Mouse (Mus musculus) midbrain, embryonic 14.5 days (tissue): ENCODE measurements at regions not wholly inside any gene's neighbourhood (a gene's known extent, or its start where the extent isn't known, plus 50 kb on each side); places are given as distances from the start of the nearest gene placed in this dataset.

Source experiments
- ATAC-seq: fragments of 200-750 bp; cut with Nextera tagmentation; 2 replicates; pipeline ENCODE4 v1.8.0; 2017; ENCODE audit warnings: moderate number of reproducible peaks, moderate library complexity; ENCODE audit not compliant: low FRiP score, low TSS enrichment
- DNase-seq: peaks from one replicate; pipeline ENCODE4 v3.0.0-alpha.2; 2015
- H3K27ac ChIP-seq: fragments of 300-500 bp; sonication (generic); replicated peaks from 2 replicates; pipeline ENCODE4 v1.5.1; 2014; ENCODE audit warnings: mild to moderate bottlenecking, low read depth, low read length, moderate library complexity
- H3K27me3 ChIP-seq: fragments of 300-500 bp; sonication (generic); 2 replicates; pipeline ENCODE4 v1.6.1; 2014; ENCODE audit warnings: low read length, control low read depth, mixed read lengths; ENCODE audit not compliant: control insufficient read depth, insufficient read depth
- H3K36me3 ChIP-seq: fragments of 300-500 bp; sonication (generic); 2 replicates; pipeline ENCODE4 v1.6.1; 2014; ENCODE audit warnings: low read length, control low read depth; ENCODE audit not compliant: control insufficient read depth, insufficient read depth
- H3K4me1 ChIP-seq: fragments of 300-500 bp; sonication (generic); 2 replicates; pipeline ENCODE4 v1.6.1; 2014; ENCODE audit warnings: mild to moderate bottlenecking, antibody characterized with exemption, low read length, control low read depth; ENCODE audit not compliant: control insufficient read depth, insufficient read depth
- H3K4me2 ChIP-seq: fragments of 300-500 bp; sonication (generic); 2 replicates; pipeline ENCODE4 v1.6.1; 2014; ENCODE audit warnings: mild to moderate bottlenecking, low read length, moderate library complexity
- H3K4me3 ChIP-seq: fragments of 300-500 bp; sonication (generic); replicated peaks from 2 replicates; pipeline ENCODE4 v1.5.1; 2014; ENCODE audit warnings: low read depth, low read length
- H3K9ac ChIP-seq: fragments of 300-500 bp; sonication (generic); replicated peaks from 2 replicates; pipeline ENCODE4 v1.6.1; 2014; ENCODE audit warnings: mild to moderate bottlenecking, low read length, moderate library complexity
- H3K9me3 ChIP-seq: fragments of 300-500 bp; sonication (generic); 2 replicates; pipeline ENCODE4 v1.6.1; 2016; ENCODE audit warnings: low read length, control low read depth, mixed read lengths; ENCODE audit not compliant: control insufficient read depth
- WGBS: fragments of 180-500 bp; shearing (Covaris S2); extraction: QIAGEN DNeasy Blood & Tissue Kit; methylation state at CpG from one replicate; pipeline ENCODE4 v1.1.7; 2014; 5-methylcytosine and 5-hydroxymethylcytosine counted together

DNA sequence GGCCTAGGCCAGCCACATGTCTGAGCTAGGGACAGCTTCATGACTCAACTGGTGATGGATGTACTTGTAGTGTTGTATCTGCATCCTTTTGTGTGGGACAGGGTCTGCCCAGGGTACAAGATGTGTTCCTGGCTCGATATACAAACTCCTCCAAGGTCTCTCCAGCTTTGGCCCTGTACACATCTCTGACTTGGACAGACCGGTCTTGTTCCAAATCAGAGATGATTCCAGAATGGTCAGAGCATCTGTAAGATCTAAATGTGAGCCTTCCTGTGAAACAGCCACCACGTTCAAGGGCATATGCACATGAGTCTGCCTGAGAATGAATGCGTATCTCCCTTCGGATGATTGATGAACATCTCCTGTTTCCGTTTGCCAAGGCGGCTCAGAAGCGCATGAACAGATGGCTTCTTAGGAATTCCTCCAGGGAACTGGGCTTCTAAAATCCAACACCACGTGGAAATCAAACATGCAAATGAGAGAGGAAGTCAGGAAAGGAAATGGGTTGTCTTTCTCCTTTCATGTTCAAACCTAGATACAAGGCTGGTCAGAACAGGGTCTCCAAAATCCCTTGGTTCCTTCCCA is 172.7 kb upstream of the Fstl4 start:
- no peaks in the 10 kb centered on the region for H3K36me3 ChIP-seq
- H3K4me2 ChIP-seq: no peak overlapping the region
- H3K9me3 ChIP-seq: no peaks in the 10 kb centered on the region
- 79% methylated on average over 9 of the region's 9 CpGs for WGBS
- no peaks in the 10 kb centered on the region for H3K4me1 ChIP-seq
- no peak overlapping the region for H3K4me3 ChIP-seq
- no peaks in the 10 kb centered on the region for H3K27me3 ChIP-seq
- no peak for DNase-seq
- ATAC-seq: no peak
- H3K9ac ChIP-seq: no peak overlapping the region
- no peak overlapping the region for H3K27ac ChIP-seq

- H3K4me1 ChIP-seq: no peaks in the 10 kb centered on the region
- ATAC-seq: no peak
- DNase-seq: no peak
These were observed 170.3 kb upstream of the Fstl4 start for GRCm38 (mm10) chr11:52594092-52594491.

GRCm38 (mm10) chr11:52601196-52601595 is 163.2 kb upstream of the Fstl4 start:
- 85% methylated on average over 6 of the region's 6 CpGs for WGBS
- H3K4me2 ChIP-seq: no peak overlapping the region
- no peaks in the 10 kb centered on the region for H3K27me3 ChIP-seq
- no peak overlapping the region for H3K4me3 ChIP-seq
- DNase-seq (no peak), ATAC-seq (no peak)
- no peaks in the 10 kb centered on the region for H3K4me1 ChIP-seq
- H3K9ac ChIP-seq: no peak overlapping the region
- 0 out of 2 replicates have a peak, but pooled peaks cover 5% of the 10 kb centered on the region for H3K9me3 ChIP-seq
- no peak overlapping the region for H3K27ac ChIP-seq
- H3K36me3 ChIP-seq: no peaks in the 10 kb centered on the region

More at GRCm38 (mm10) chr11:52594092-52594491, 170.3 kb upstream of the Fstl4 start:
- no peak overlapping the region for H3K4me3 ChIP-seq
- no peak overlapping the region for H3K9ac ChIP-seq
- H3K36me3 ChIP-seq: no peaks in the 10 kb centered on the region
- H3K27ac ChIP-seq: no peak overlapping the region
- H3K4me2 ChIP-seq: no peak overlapping the region
- WGBS: 90% methylated on average over 4 of the region's 4 CpGs
- 0 out of 2 replicates have a peak, but pooled peaks cover 5% of the 10 kb centered on the region for H3K9me3 ChIP-seq
- no peaks in the 10 kb centered on the region for H3K27me3 ChIP-seq

DNA sequence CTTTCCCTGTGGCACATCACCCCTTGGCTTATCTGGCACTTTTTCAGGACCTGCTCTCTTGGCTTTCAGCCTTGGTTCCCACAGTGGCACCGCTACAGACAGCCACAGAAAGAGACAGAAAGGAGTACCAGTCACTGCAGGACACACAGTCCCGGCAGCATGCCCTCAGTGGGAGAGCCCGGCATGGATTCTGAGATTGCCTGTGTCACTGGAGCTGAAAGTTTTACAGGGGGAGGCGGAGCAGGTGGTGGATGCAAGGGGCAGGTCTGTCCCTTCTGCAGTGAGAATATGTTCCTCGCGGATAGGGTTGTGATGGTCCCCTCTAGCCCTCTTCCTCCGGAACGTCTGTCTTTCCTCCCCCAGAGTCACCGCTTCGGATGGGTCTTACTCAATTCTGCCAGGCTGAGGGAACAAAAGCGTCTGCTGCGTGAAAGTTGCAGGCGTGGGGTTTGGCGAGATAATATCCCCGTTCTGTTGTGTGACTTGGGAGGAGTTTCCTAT is 162.3 kb upstream of the Fstl4 start:
- Histone ChIP-seq H3K9ac (no peak overlapping the region), H3K27me3 (no peaks in the 10 kb centered on the region), H3K36me3 (no peaks in the 10 kb centered on the region), H3K27ac (no peak overlapping the region), H3K4me1 (no peaks in the 10 kb centered on the region), H3K4me3 (no peak overlapping the region), H3K9me3 (0 out of 2 replicates have a peak, but pooled peaks cover 5% of the 10 kb centered on the region), H3K4me2 (no peak overlapping the region)
- DNase-seq: no peak
- no peak for ATAC-seq
- WGBS: 80% methylated on average over 15 of the region's 15 CpGs

- DNase-seq (no peak), ATAC-seq (no peak)
- 81% methylated on average over 5 of the region's 5 CpGs for WGBS
- no peaks in the 10 kb centered on the region for H3K36me3 ChIP-seq
- no peaks in the 10 kb centered on the region for H3K27me3 ChIP-seq
- H3K27ac ChIP-seq: no peak overlapping the region
- 0 out of 2 replicates have a peak, but pooled peaks cover 2% of the 10 kb centered on the region for H3K9me3 ChIP-seq
- H3K4me2 ChIP-seq: no peak overlapping the region
- no peaks in the 10 kb centered on the region for H3K4me1 ChIP-seq
- no peak overlapping the region for H3K9ac ChIP-seq
- no peak overlapping the region for H3K4me3 ChIP-seq
These were observed 161.6 kb upstream of the Fstl4 start for GRCm38 (mm10) chr11:52602796-52603195.

DNA sequence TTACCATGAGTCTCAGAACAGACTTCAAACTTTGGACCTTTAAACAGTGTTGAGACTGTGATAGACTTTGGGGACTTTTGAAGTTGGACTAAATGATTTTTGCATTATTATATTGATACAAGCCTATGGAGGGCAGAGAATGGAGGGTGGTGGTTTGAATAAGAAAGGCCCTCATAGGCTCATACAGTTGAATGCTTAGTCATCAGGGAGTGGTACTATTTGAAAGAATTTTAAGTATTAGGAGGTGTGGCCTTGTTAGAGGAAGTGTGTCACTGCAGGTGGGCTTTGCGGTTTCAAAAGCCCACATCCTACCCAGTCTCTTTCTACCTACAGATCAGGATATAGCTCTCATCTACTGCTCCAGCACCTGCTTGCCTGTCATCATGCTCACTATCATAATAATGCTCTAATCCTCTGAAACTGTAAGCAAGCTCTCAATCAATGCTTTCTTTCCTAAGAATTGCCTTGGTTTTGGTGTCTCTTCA is 153.7 kb upstream of the Fstl4 start:
- Histone ChIP-seq H3K4me1 (no peaks in the 10 kb centered on the region), H3K4me3 (no peak overlapping the region), H3K9ac (no peak overlapping the region), H3K27me3 (no peaks in the 10 kb centered on the region), H3K4me2 (no peak overlapping the region), H3K9me3 (no peaks in the 10 kb centered on the region), H3K27ac (no peak overlapping the region), H3K36me3 (no peaks in the 10 kb centered on the region)
- ATAC-seq: no peak
- 97% methylated on average over 1 of the region's 1 CpGs for WGBS
- DNase-seq: no peak

DNA sequence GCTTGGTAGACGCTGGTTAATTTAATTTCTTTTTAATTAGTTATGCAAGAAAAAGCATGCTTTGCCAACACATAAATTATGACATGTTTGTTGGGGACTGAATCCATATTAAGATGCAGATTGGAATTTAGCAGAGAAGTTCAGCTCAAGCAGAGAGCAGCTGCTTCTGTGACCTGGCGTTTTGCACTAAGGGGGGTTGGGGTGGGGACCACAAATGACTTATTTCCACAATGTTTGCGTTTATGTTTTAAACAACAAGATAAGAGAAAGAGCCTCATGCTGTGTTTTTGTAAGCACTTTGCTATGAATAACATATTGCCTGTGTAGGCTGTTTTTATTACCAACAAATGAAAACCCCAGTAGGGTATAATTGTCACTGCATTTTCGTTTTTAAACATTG is 148.8 kb upstream of the Fstl4 start:
- DNase-seq (no peak), ATAC-seq (no peak)
- no peak overlapping the region for H3K27ac ChIP-seq
- no peaks in the 10 kb centered on the region for H3K36me3 ChIP-seq
- H3K4me3 ChIP-seq: no peak overlapping the region
- no peaks in the 10 kb centered on the region for H3K27me3 ChIP-seq
- 61% methylated on average over 4 of the region's 4 CpGs for WGBS
- H3K4me2 ChIP-seq: no peak overlapping the region
- H3K9me3 ChIP-seq: no peaks in the 10 kb centered on the region
- no peak overlapping the region for H3K9ac ChIP-seq
- H3K4me1 ChIP-seq: peaks cover 6% of the 10 kb centered on the region; the same call in 1 of the 2 replicates

- ATAC-seq (no peak), DNase-seq (peak; percentile 67)
- no peaks in the 10 kb centered on the region for H3K36me3 ChIP-seq
- H3K9me3 ChIP-seq: no peaks in the 10 kb centered on the region
- 11% methylated on average over 9 of the region's 9 CpGs for WGBS
- H3K27me3 ChIP-seq: no peaks in the 10 kb centered on the region
- H3K9ac ChIP-seq: no peak overlapping the region
- H3K4me1 ChIP-seq: peaks cover 6% of the 10 kb centered on the region; the same call in 1 of the 2 replicates
- H3K27ac ChIP-seq: no peak overlapping the region
- no peak overlapping the region for H3K4me3 ChIP-seq
- no peak overlapping the region for H3K4me2 ChIP-seq
These were observed 145.8 kb upstream of the Fstl4 start for GRCm38 (mm10) chr11:52618646-52619045.

DNA sequence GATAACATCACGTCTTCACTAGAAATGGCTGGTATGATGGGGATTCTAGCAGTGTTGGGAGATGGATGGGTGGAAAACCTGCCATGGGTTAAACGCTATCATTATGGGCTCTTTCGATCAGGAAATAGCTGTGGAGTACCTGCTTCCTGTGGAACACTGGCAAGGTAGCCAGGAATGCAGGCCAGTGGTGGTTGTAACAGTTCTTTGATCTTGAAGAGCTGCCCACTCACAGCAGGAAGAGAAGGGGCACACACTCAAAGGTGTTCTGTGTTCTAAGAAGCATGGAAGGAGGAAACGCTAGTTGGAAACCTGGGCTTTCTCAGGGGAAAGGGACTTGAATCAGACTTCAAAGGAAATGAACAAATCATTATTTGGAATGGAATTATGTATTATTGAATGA is 141.6 kb upstream of the Fstl4 start:
- Histone ChIP-seq H3K9me3 (no peaks in the 10 kb centered on the region), H3K4me1 (peaks cover 6% of the 10 kb centered on the region; the same call in 1 of the 2 replicates)

More for the DNA sequence above, 141.6 kb upstream of the Fstl4 start:
- DNase-seq (no peak), ATAC-seq (no peak)
- WGBS: 68% methylated on average over 4 of the region's 4 CpGs
- Histone ChIP-seq H3K9ac (no peak overlapping the region), H3K4me3 (no peak overlapping the region), H3K27me3 (no peaks in the 10 kb centered on the region), H3K4me2 (no peak overlapping the region), H3K36me3 (no peaks in the 10 kb centered on the region), H3K27ac (no peak overlapping the region)
